In the genomic region with DNA sequence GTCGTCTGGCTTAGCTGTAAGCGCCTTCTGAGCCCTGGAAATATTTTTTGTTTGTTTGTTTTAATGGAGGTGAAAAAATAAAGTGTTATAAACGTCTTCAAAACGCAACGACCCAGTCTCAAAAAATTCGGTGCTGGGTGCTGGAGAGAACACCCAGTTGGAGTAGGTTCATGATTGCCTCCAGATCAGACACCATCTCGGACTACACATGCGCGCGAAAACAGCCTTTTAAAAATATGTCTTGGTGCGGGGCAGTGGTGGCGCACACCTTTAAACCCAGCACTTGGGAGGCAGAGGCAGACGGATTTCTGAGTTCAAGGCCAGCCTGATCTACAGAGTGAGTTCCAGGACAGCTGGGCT, we compare ENCODE assay signal across 8 mouse cellular contexts. TPM values are rescaled to one million over a fixed set of nuclear protein-coding genes. Genes with fewer than 3 reads are reported as not detected.
DNase-seq lines count a peak whose midpoint lies in the region; ATAC-seq lines count a peak whose summit lies in the region.

No protein-coding gene starts in this region.

- H3K9ac ChIP-seq in heart, embryonic 16.5 days (ENCODE audit: low read length), result peak overlapping the region; percentile 98
- H3K9ac ChIP-seq in intestine, embryonic 15.5 days, result peak overlapping the region; percentile 96

- no peaks in the 10 kb centered on the region for H3K27me3 ChIP-seq in heart, embryonic 16.5 days (ENCODE audit: control insufficient read depth, insufficient read depth, low read length)
- no peaks in the 10 kb centered on the region for H3K27me3 ChIP-seq in intestine, embryonic 15.5 days (replicated peaks)

- H3K4me2 ChIP-seq in heart, embryonic 16.5 days (ENCODE audit: low read depth, low read length), result peak overlapping the region; percentile 72
- H3K4me2 ChIP-seq in intestine, embryonic 15.5 days (replicated peaks), result peak overlapping the region; percentile 71

- 4% methylated on average over 13 of the region's 13 CpGs for WGBS in heart, embryonic 16.5 days
- WGBS in intestine, embryonic 15.5 days, result 6% methylated on average over 13 of the region's 13 CpGs

- H3K4me1 ChIP-seq in heart, embryonic 16.5 days (ENCODE audit: control insufficient read depth, insufficient read depth, low read length), result peaks cover 19% of the 10 kb centered on the region
- 0 out of 2 replicates have a peak, but pooled peaks cover 3% of the 10 kb centered on the region for H3K4me1 ChIP-seq in intestine, embryonic 15.5 days (replicated peaks)

- ATAC-seq in heart, embryonic 16.5 days (replicated peaks; ENCODE audit: extremely low read depth, insufficient read depth, low FRiP score), result 0 out of 2 replicates have a peak, but pooled peaks have one; percentile 2
- 0 out of 2 replicates have a peak, but pooled peaks have one; percentile 16 for ATAC-seq in intestine, embryonic 15.5 days

- no peaks in the 10 kb centered on the region for H3K9me3 ChIP-seq in heart, embryonic 16.5 days (replicated peaks; ENCODE audit: control insufficient read depth, low read length)
- H3K9me3 ChIP-seq in intestine, embryonic 15.5 days, result no peaks in the 10 kb centered on the region

- H3K27ac ChIP-seq in heart, embryonic 16.5 days (ENCODE audit: low read length), result peak overlapping the region; percentile 95
- peak overlapping the region; percentile 87 for H3K27ac ChIP-seq in intestine, embryonic 15.5 days

- H3K36me3 ChIP-seq in heart, embryonic 16.5 days (ENCODE audit: control insufficient read depth, insufficient read depth), result peaks cover 6% of the 10 kb centered on the region; the same call in 1 of the 2 replicates
- H3K36me3 ChIP-seq in intestine, embryonic 15.5 days, result peaks cover 4% of the 10 kb centered on the region; the same call in 1 of the 2 replicates

- H3K4me3 ChIP-seq in heart, embryonic 16.5 days (ENCODE audit: low read length), result peak overlapping the region; percentile 91
- H3K4me3 ChIP-seq in intestine, embryonic 15.5 days (replicated peaks), result peak overlapping the region; percentile 90

- no peak for DNase-seq in heart, adult 9 months (ENCODE audit: low spot score in 2 of 2)
- peak; percentile 30 for DNase-seq in ES-CJ7 (ENCODE audit: low read depth, low spot score)
- DNase-seq in cerebellum, postnatal 36 days, result peak; percentile 26 to 40
- peak; percentile 36 for DNase-seq in lung, postnatal 36 days
- DNase-seq in thymus, postnatal 36 days, result peak; percentile 5 to 14
- DNase-seq in urinary bladder, postnatal 4 days (ENCODE audit: low spot score in 2 of 2), result no peak

RNA-seq across cellular contexts. Expression of a gene that starts 1.1 kb away (rescaled TPM):
- polyA plus RNA-seq in heart, embryonic 16.5 days (2015; fragmentation: Nextera tagmentation; extraction: Ambion mirVana), result 26.7 and 31.1 TPM in 2 replicates
- polyA plus RNA-seq in intestine, embryonic 15.5 days (2015; fragmentation: Nextera tagmentation; extraction: Ambion mirVana), result 28.2 and 32.9 TPM in 2 replicates

RNA-seq across cellular contexts. Expression of a gene that starts 18.1 kb away (rescaled TPM):
- 90.8 and 92.9 TPM in 2 replicates for polyA plus RNA-seq in heart, embryonic 16.5 days (2015; fragmentation: Nextera tagmentation; extraction: Ambion mirVana)
- 27.3 and 29.7 TPM in 2 replicates for polyA plus RNA-seq in intestine, embryonic 15.5 days (2015; fragmentation: Nextera tagmentation; extraction: Ambion mirVana)

RNA-seq across cellular contexts. Expression of a gene that starts 19.1 kb away (rescaled TPM):
- polyA plus RNA-seq in heart, embryonic 16.5 days (2015; fragmentation: Nextera tagmentation; extraction: Ambion mirVana), result 0.11 TPM in 1 of 2 replicates, not detected in the other
- not detected in 2 replicates for polyA plus RNA-seq in intestine, embryonic 15.5 days (2015; fragmentation: Nextera tagmentation; extraction: Ambion mirVana)

Comparison
In these comparisons a context has a peak if more than half of its experiments do, and no peak if none do; other contexts are left out.
1. DNase-seq: peak in ES-CJ7 (single experiment), cerebellum, postnatal 36 days (2 of 2), lung, postnatal 36 days (single experiment) and thymus, postnatal 36 days (2 of 2); none in heart, adult 9 months (0 of 2) and urinary bladder, postnatal 4 days (0 of 2).